Mouse (Mus musculus) CH12.LX (cell line): ENCODE data around the gene Zfp799. TPM values are rescaled to one million over a fixed set of nuclear protein-coding genes. Genes with fewer than 3 reads are reported as not detected.
A peak's percentile ranks its signal among the peaks of the same experiment; 100 is the strongest.

Experiments used
- DNase-seq: peaks from one replicate; pipeline ENCODE4 v3.0.0-alpha.2; 2013; ENCODE audit errors: extremely low read depth
- H3K27ac ChIP-seq: 2 replicates; pipeline ENCODE4 v1.5.1; 2012; ENCODE audit warnings: low read depth, mild to moderate bottlenecking, control low read depth, moderate library complexity; ENCODE audit not compliant: insufficient read depth
- H3K27me3 ChIP-seq: replicated peaks from 2 replicates; pipeline ENCODE3; 2012; ENCODE audit warnings: inconsistent platforms
- H3K36me3 ChIP-seq, 2 experiments: replicated peaks in 1 of 2; 2 replicates each; pipeline versions ENCODE3 to v1.6.1; 2012; ENCODE audit warnings: inconsistent platforms in 1 of 2, low read length in 1 of 2, mild to moderate bottlenecking in 1 of 2, mixed read lengths in 1 of 2, moderate library complexity in 1 of 2; ENCODE audit not compliant: control insufficient read depth in 1 of 2, insufficient read depth in 1 of 2
- H3K4me1 ChIP-seq, 2 experiments: 2 replicates each; pipeline ENCODE4 v1.6.1; 2012; ENCODE audit warnings: inconsistent platforms in 1 of 2, moderate library complexity in 1 of 2; ENCODE audit not compliant: insufficient read depth in 2 of 2, control insufficient read depth in 1 of 2
- H3K4me2 ChIP-seq: 2 replicates; pipeline ENCODE4 v1.6.1; 2012; ENCODE audit warnings: low read depth, mild to moderate bottlenecking, control low read depth; ENCODE audit not compliant: poor library complexity, insufficient read depth, severe bottlenecking
- H3K4me3 ChIP-seq, 3 experiments: fragments of 150-350 bp in 1 of 3; sonication (generic) in 1 of 3; replicated peaks in 1 of 3; 2 replicates each; pipeline versions ENCODE3 to v1.5.1; 2011 to 2012; ENCODE audit warnings: low read depth in 2 of 3, low read length in 2 of 3, mild to moderate bottlenecking in 2 of 3, moderate library complexity in 2 of 3, control low read depth in 1 of 3, improper control_type of control experiment in 1 of 3, inconsistent platforms in 1 of 3, mixed read lengths in 1 of 3; ENCODE audit not compliant: poor library complexity in 1 of 3
- H3K79me2 ChIP-seq: replicated peaks from 2 replicates; pipeline ENCODE4 v1.6.1; 2012; ENCODE audit warnings: mild to moderate bottlenecking, moderate library complexity; ENCODE audit not compliant: control insufficient read depth, poor library complexity, insufficient read depth, severe bottlenecking; ENCODE audit errors: extremely low read depth
- H3K9ac ChIP-seq: 2 replicates; pipeline ENCODE4 v1.6.1; 2012; ENCODE audit warnings: low read depth, mild to moderate bottlenecking, control low read depth, moderate library complexity; ENCODE audit not compliant: insufficient read depth
- H3K9me3 ChIP-seq: replicated peaks from 2 replicates; pipeline ENCODE3; 2012; ENCODE audit warnings: low read length, inconsistent platforms, mixed read lengths
- BHLHE40 ChIP-seq: IDR thresholded peaks from 2 replicates; pipeline ENCODE4 v1.6.1; 2011; ENCODE audit warnings: mild to moderate bottlenecking, low read depth, low read length, improper control_type of control experiment
- CHD1 ChIP-seq: IDR thresholded peaks from 2 replicates; pipeline ENCODE4 v1.6.1; 2012; ENCODE audit warnings: low read depth, low read length, improper control_type of control experiment, inconsistent platforms
- E2F4 ChIP-seq: IDR thresholded peaks from 2 replicates; pipeline ENCODE4 v1.6.1; 2011; ENCODE audit warnings: low read depth, low read length, improper control_type of control experiment; ENCODE audit not compliant: insufficient replicate concordance
- ELF1 ChIP-seq: IDR thresholded peaks from 2 replicates; pipeline ENCODE4 v1.6.1; 2014; ENCODE audit warnings: low read depth, mild to moderate bottlenecking, inconsistent platforms, low read length, improper control_type of control experiment
- EP300 ChIP-seq: IDR thresholded peaks from 2 replicates; pipeline ENCODE4 v1.6.1; 2011; ENCODE audit warnings: low read length, improper control_type of control experiment
- GABPA ChIP-seq: IDR thresholded peaks from 2 replicates; pipeline ENCODE4 v1.6.1; 2012; ENCODE audit warnings: low read depth, low read length, improper control_type of control experiment, inconsistent platforms; ENCODE audit not compliant: insufficient replicate concordance
- HCFC1 ChIP-seq: IDR thresholded peaks from 2 replicates; pipeline ENCODE4 v1.6.1; 2012; ENCODE audit warnings: low read depth, mild to moderate bottlenecking, inconsistent platforms, low read length, improper control_type of control experiment
- IRF4 ChIP-seq: IDR thresholded peaks from 2 replicates; pipeline ENCODE4 v1.6.1; 2014; ENCODE audit warnings: low read depth, mild to moderate bottlenecking, inconsistent platforms, low read length, improper control_type of control experiment
- JUN ChIP-seq: IDR thresholded peaks from 2 replicates; pipeline ENCODE4 v1.6.1; 2011; ENCODE audit warnings: low read depth, mild to moderate bottlenecking, low read length, improper control_type of control experiment, moderate library complexity; ENCODE audit not compliant: insufficient read depth
- MAFK ChIP-seq: IDR thresholded peaks from 2 replicates; pipeline ENCODE4 v1.6.1; 2011; ENCODE audit warnings: low read length, improper control_type of control experiment; ENCODE audit not compliant: insufficient replicate concordance
- MEF2A ChIP-seq: IDR thresholded peaks from 2 replicates; pipeline ENCODE4 v1.6.1; 2014; ENCODE audit warnings: low read depth, mild to moderate bottlenecking, inconsistent platforms, low read length, improper control_type of control experiment, borderline replicate concordance
- MXI1 ChIP-seq: IDR thresholded peaks from 2 replicates; pipeline ENCODE4 v1.6.1; 2011; ENCODE audit warnings: mild to moderate bottlenecking, low read depth, low read length, improper control_type of control experiment
- NELFE ChIP-seq: IDR thresholded peaks from 2 replicates; pipeline ENCODE4 v1.6.1; 2011; ENCODE audit warnings: low read depth, low read length, improper control_type of control experiment
- NRF1 ChIP-seq: IDR thresholded peaks from 2 replicates; pipeline ENCODE4 v1.6.1; 2014; ENCODE audit warnings: low read depth, mild to moderate bottlenecking, inconsistent platforms, low read length, improper control_type of control experiment, moderate library complexity
- PAX5 ChIP-seq: IDR thresholded peaks from 2 replicates; pipeline ENCODE4 v1.6.1; 2012; ENCODE audit warnings: low read length, inconsistent platforms, mixed read lengths
- POLR2A ChIP-seq: IDR thresholded peaks from 2 replicates; pipeline ENCODE4 v1.6.1; 2011; ENCODE audit warnings: low read depth, mild to moderate bottlenecking, improper control_type of control experiment, low read length
- POLR2AphosphoS2 ChIP-seq: IDR thresholded peaks from 2 replicates; pipeline ENCODE4 v1.6.1; 2011; ENCODE audit warnings: low read depth, low read length, improper control_type of control experiment
- RAD21 ChIP-seq: IDR thresholded peaks from 2 replicates; pipeline ENCODE4 v1.6.1; 2011; ENCODE audit warnings: low read depth, mild to moderate bottlenecking, low read length, improper control_type of control experiment, moderate library complexity
- RCOR1 ChIP-seq: conservative IDR thresholded peaks from 2 replicates; pipeline ENCODE4 v1.6.1; 2012; ENCODE audit warnings: low read depth, mild to moderate bottlenecking, inconsistent platforms, low read length, improper control_type of control experiment
- TBP ChIP-seq: conservative IDR thresholded peaks from 2 replicates; pipeline ENCODE4 v1.6.1; 2011; ENCODE audit warnings: low read depth, low read length, improper control_type of control experiment
- USF2 ChIP-seq: conservative IDR thresholded peaks from 2 replicates; pipeline ENCODE4 v1.6.1; 2011; ENCODE audit warnings: low read depth, low read length, improper control_type of control experiment
- ZC3H11A ChIP-seq: IDR thresholded peaks from 2 replicates; pipeline ENCODE4 v1.6.1; 2012; ENCODE audit warnings: low read depth, mild to moderate bottlenecking, inconsistent platforms, low read length, improper control_type of control experiment
- ZKSCAN1 ChIP-seq: IDR thresholded peaks from 2 replicates; pipeline ENCODE4 v1.6.1; 2012; ENCODE audit warnings: low read depth, inconsistent platforms, low read length, improper control_type of control experiment, borderline replicate concordance
- ZMIZ1 ChIP-seq: IDR thresholded peaks from 2 replicates; pipeline ENCODE4 v1.6.1; 2012; ENCODE audit warnings: low read depth, mild to moderate bottlenecking, inconsistent platforms, low read length, improper control_type of control experiment
- ZNF384 ChIP-seq: IDR thresholded peaks from 2 replicates; pipeline ENCODE4 v1.6.1; 2012; ENCODE audit warnings: low read depth, low read length, improper control_type of control experiment, inconsistent platforms
- dilution Hi-C: fragments of 300-500 bp; cut with MboI; formaldehyde crosslinking; loops from 2 replicates; pipeline ENCODE4 v1.14.3; 2020; ENCODE audit warnings: low sequenced_read_pairs; ENCODE audit not compliant: extremely low pct_unique_long_range_greater_than_20kb, extremely low pct_ligation_motif_present
- in situ Hi-C: fragments of 300-500 bp; cut with MboI; formaldehyde crosslinking; loops from 3 replicates; pipeline ENCODE4 v1.14.3; 2019; ENCODE audit warnings: low sequenced_read_pairs, low pct_ligation_motif_present, low pct_unique_long_range_greater_than_20kb, mixed read lengths
- polyA plus RNA-seq: library from polyadenylated mRNA; unstranded; fragments of >175 nt; gene quantifications from 2 replicates; pipeline ENCODE4 v1.2.1, GENCODE M21; 2012; ENCODE audit warnings: low read depth; ENCODE audit not compliant: insufficient read length
- total RNA-seq, 2 experiments: library from RNA; depleted of rRNA; stranded (reverse); fragments of 300-350 nt in 1 of 2; fragments of >200 nt in 1 of 2; gene quantifications; 2 replicates each; pipeline ENCODE4 v1.2.3; 2012 to 2014

Gene Zfp799
- total and polyA plus RNA-seq, 3 experiments: 6.2 to 9.5 (median 9.0) TPM

DNA sequence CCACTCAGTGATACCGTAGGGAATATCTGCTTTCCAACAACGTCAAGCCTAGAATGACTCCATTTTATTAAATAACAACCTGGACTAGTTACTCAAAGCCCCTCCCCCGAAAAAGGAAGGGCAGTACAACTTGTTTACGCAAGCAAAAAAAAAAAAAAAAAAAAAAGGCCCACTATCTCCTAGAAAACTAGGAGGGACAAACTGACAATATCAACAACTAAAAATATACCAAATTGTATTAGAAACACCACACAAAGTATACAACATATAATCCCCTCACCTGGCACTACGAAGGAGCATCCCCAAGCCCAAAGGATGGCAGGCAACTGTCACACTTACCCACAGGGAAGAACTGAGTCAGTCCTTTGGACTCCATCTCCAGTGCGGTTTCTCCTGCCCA is 43.1 kb downstream of the Zfp799 start:
- Histone ChIP-seq H3K27me3 (no peaks in the 10 kb centered on the region), H3K4me1 (peaks cover 7 to 16% of the 10 kb centered on the region in 2 experiments; a peak in 3 of 4 replicates), H3K27ac (no peak overlapping the region), H3K4me2 (peak overlapping the region; percentile 99), H3K9me3 (no peaks in the 10 kb centered on the region), H3K4me3 (peak overlapping the region; percentile 80 to 100 (median 98)), H3K36me3 (peaks cover 24 to 37% of the 10 kb centered on the region in 2 experiments), H3K9ac (peak overlapping the region; percentile 94; the same call in 1 of the 2 replicates), H3K79me2 (peaks cover 48% of the 10 kb centered on the region)
- dilution Hi-C loops: no loop called here
- DNase-seq: no peak
- in situ Hi-C loops: no loop called here
- TF ChIP-seq E2F4 (no peak), ZNF384 (peak; percentile 68), USF2 (no peak)

DNA sequence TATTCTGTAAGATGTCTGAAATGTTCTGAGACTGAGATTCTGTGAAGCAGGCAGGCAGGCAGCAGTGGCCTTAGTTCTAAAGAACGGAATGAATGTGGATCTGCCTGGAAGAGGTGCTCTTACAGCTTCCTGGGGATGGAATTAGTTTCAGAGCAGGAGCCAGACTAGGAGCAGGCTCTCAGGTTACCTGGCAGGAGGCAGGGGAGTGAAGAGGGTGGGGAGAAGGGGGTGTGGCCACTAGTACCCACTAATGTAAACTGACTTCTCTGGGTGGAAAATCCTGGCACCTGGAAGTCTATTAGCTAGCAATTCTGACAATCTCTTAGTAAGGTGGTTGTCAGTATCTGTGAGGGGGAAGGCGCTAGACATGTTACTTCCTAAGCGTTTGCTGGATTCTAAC is 44.4 kb downstream of the Zfp799 start:
- DNase-seq: no peak
- peaks cover 26 to 44% of the 10 kb centered on the region in 2 experiments for H3K36me3 ChIP-seq
- no peak for TF ChIP-seq CHD1
- no peak for TF ChIP-seq MEF2A
- TF ChIP-seq ZKSCAN1: no peak
- TF ChIP-seq TBP: no peak
- no peak for TF ChIP-seq ELF1
- TF ChIP-seq EP300: no peak
- TF ChIP-seq ZMIZ1: no peak
- TF ChIP-seq ZC3H11A: no peak
- TF ChIP-seq GABPA: no peak
- TF ChIP-seq ZNF384: no peak
- TF ChIP-seq HCFC1: no peak
- TF ChIP-seq, all 38 proteins: peak for 0
- in situ Hi-C loops (no loop called here), dilution Hi-C loops (no loop called here)
- peaks cover 7 to 16% of the 10 kb centered on the region in 2 experiments; a peak in 3 of 4 replicates for H3K4me1 ChIP-seq
- no peaks in the 10 kb centered on the region for H3K9me3 ChIP-seq
- H3K27me3 ChIP-seq: no peaks in the 10 kb centered on the region
- no peak overlapping the region for H3K4me2 ChIP-seq
- H3K27ac ChIP-seq: no peak overlapping the region
- H3K9ac ChIP-seq: no peak overlapping the region
- no peak overlapping the region for H3K4me3 ChIP-seq
- peaks cover 56% of the 10 kb centered on the region for H3K79me2 ChIP-seq

DNA sequence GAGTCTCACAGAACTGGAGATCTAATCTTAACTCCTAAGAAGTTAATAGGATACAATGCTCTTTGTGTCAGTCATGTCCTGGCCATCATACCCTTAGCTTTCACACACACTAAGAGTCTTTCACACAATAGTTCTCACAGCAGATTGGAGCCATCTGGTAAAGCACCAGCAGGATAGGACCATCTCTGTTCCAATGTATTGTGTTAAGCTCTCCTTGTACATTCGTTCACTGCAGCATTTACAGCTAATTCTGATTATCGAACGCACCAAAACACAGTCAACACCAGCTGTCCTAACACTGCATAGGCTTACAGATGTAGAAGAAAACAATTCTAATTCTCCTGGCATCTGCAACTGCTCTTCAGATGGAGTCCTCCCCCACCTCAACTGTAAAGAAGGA is 52.5 kb downstream of the Zfp799 start:
- no peak for DNase-seq
- dilution Hi-C loops: no loop called here
- H3K9ac ChIP-seq: no peak overlapping the region
- no peak overlapping the region for H3K4me2 ChIP-seq
- H3K4me3 ChIP-seq: no peak overlapping the region
- H3K27me3 ChIP-seq: no peaks in the 10 kb centered on the region
- in situ Hi-C loops: no loop called here
- no peaks in the 10 kb centered on the region for H3K9me3 ChIP-seq
- no peak overlapping the region for H3K27ac ChIP-seq
- H3K36me3 ChIP-seq: peaks cover 57 to 85% of the 10 kb centered on the region in 2 experiments
- H3K79me2 ChIP-seq: peaks cover 48% of the 10 kb centered on the region
- H3K4me1 ChIP-seq: peaks cover 0 to 3% of the 10 kb centered on the region in 2 experiments; a peak in 1 of 4 replicates
- no peak for TF ChIP-seq NELFE
- TF ChIP-seq MEF2A: no peak
- TF ChIP-seq HCFC1: no peak
- TF ChIP-seq IRF4: no peak
- TF ChIP-seq BHLHE40: no peak
- TF ChIP-seq GABPA: no peak
- no peak for TF ChIP-seq JUN
- no peak for TF ChIP-seq RAD21
- TF ChIP-seq POLR2AphosphoS2: no peak
- TF ChIP-seq RCOR1: no peak
- TF ChIP-seq ZKSCAN1: no peak
- TF ChIP-seq MAFK: no peak
- no peak for TF ChIP-seq ZNF384
- no peak for TF ChIP-seq MXI1
- TF ChIP-seq NRF1: no peak
- TF ChIP-seq PAX5: no peak
- TF ChIP-seq POLR2A: no peak
